Mouse (Mus musculus) testis, adult 2 months (tissue): Measurements from ENCODE around the gene Fyn. TPM values are rescaled to one million over a fixed set of nuclear protein-coding genes. Genes with fewer than 3 reads are reported as not detected.

Source experiments
- H3K27ac ChIP-seq: fragments of 200-500 bp; 2 replicates; pipeline ENCODE4 v1.5.1; 2012; ENCODE audit warnings: low read depth, low read length; ENCODE audit not compliant: control insufficient read depth, insufficient read depth
- H3K27me3 ChIP-seq: fragments of 200-500 bp; 2 replicates; pipeline ENCODE4 v1.6.1; 2012; ENCODE audit warnings: mild to moderate bottlenecking, low read length, moderate library complexity; ENCODE audit not compliant: control insufficient read depth, insufficient read depth
- H3K36me3 ChIP-seq: fragments of 200-500 bp; 2 replicates; pipeline ENCODE4 v1.6.1; 2012; ENCODE audit warnings: mild to moderate bottlenecking, low read length; ENCODE audit not compliant: control insufficient read depth, insufficient read depth
- H3K4me1 ChIP-seq: fragments of 200-500 bp; 2 replicates; pipeline ENCODE4 v1.6.1; 2012; ENCODE audit warnings: low read length; ENCODE audit not compliant: control insufficient read depth, insufficient read depth
- H3K4me3 ChIP-seq: fragments of 200-500 bp; 2 replicates; pipeline ENCODE4 v1.5.1; 2012; ENCODE audit warnings: low read depth, mild to moderate bottlenecking, low read length, moderate library complexity, mixed read lengths; ENCODE audit not compliant: control insufficient read depth
- CTCF ChIP-seq: fragments of 200-500 bp; IDR thresholded peaks from 2 replicates; pipeline ENCODE4 v1.5.1; 2012; ENCODE audit warnings: low read depth, mild to moderate bottlenecking, inconsistent platforms, low read length, moderate library complexity; ENCODE audit not compliant: control insufficient read depth, insufficient read depth, insufficient replicate concordance
- POLR2A ChIP-seq: fragments of 200-500 bp; IDR thresholded peaks from 2 replicates; pipeline ENCODE4 v1.6.1; 2012; ENCODE audit warnings: low read depth, mild to moderate bottlenecking, inconsistent platforms, low read length, moderate library complexity; ENCODE audit not compliant: control insufficient read depth
- polyA plus RNA-seq: library from polyadenylated mRNA; depleted of rRNA; stranded (reverse); fragments of >200 nt; gene quantifications from 2 replicates; pipeline ENCODE4 v1.2.3, GENCODE M21; 2012

Gene Fyn
- polyA plus RNA-seq, 1 experiment, result 18.8 TPM

DNA sequence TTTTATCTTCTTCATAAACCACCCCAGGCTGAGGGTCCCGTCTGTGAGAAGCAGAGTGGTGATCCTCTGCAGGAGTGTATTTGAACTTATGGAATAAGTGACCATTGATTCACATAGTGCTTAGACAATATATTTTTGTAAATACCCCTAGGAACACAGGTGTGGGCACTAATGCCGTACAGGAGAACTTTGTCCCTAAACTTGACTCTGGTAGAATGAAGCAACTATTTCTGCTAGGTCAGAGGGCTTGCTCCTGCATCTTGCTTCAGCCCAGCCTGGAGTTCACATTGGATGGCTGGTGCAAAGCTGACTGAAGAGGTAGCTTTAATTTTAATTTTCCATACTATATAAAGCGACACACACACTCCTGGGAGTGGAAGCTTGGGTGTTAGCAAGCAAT lies 119.9 kb downstream of the Fyn start:
- no peak overlapping the region for H3K27ac ChIP-seq
- no peaks in the 10 kb centered on the region for H3K27me3 ChIP-seq

GRCm38 (mm10) chr10:39488956-39489355 lies 120.3 kb downstream of the Fyn start:
- TF ChIP-seq POLR2A, result no peak
- no peak for TF ChIP-seq CTCF
- H3K4me1 ChIP-seq, result no peaks in the 10 kb centered on the region
- no peak overlapping the region for H3K27ac ChIP-seq
- H3K27me3 ChIP-seq, result no peaks in the 10 kb centered on the region
- no peaks in the 10 kb centered on the region for H3K36me3 ChIP-seq
- no peak overlapping the region for H3K4me3 ChIP-seq

More for the DNA sequence above, 119.9 kb downstream of the Fyn start:
- Histone ChIP-seq H3K4me1 (no peaks in the 10 kb centered on the region), H3K36me3 (no peaks in the 10 kb centered on the region), H3K4me3 (no peak overlapping the region)
- TF ChIP-seq POLR2A, result no peak
- TF ChIP-seq CTCF, result no peak

- H3K27me3 ChIP-seq, result no peaks in the 10 kb centered on the region
- H3K4me1 ChIP-seq, result no peaks in the 10 kb centered on the region; the same call in 1 of the 2 replicates
- H3K36me3 ChIP-seq, result no peaks in the 10 kb centered on the region
- no peak overlapping the region for H3K4me3 ChIP-seq
- TF ChIP-seq POLR2A (no peak), CTCF (no peak)
- H3K27ac ChIP-seq, result no peak overlapping the region
Observed at GRCm38 (mm10) chr10:39490349-39491121, 121.9 kb downstream of the Fyn start.

DNA sequence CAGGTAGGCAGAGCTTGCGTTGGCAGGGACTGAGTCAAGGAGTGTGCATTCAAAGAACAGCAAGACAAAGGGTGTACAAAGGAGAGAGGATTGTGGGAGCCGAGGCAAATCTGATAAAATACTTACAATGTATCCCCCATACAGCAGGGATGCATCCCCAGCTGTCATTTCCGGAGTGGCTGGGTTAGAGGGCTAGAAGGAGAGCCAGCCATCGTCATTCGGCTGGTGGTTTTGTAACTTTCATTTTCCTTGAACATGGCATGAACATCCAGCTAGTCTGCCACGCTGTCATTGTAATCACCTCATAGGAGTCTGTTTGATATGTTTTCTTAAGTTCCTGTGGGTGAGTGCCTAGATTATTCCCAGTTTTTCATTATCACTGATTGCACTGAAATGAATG lies 123.5 kb downstream of the Fyn start:
- H3K36me3 ChIP-seq, result no peaks in the 10 kb centered on the region

GRCm38 (mm10) chr10:39493007-39493406 lies 124.4 kb downstream of the Fyn start:
- no peak for TF ChIP-seq POLR2A
- H3K4me1 ChIP-seq, result no peaks in the 10 kb centered on the region; the same call in 1 of the 2 replicates
- no peaks in the 10 kb centered on the region for H3K36me3 ChIP-seq
- no peak overlapping the region for H3K27ac ChIP-seq
- no peak overlapping the region for H3K4me3 ChIP-seq
- H3K27me3 ChIP-seq, result no peaks in the 10 kb centered on the region

More for the DNA sequence above, 123.5 kb downstream of the Fyn start:
- Histone ChIP-seq H3K4me1 (no peaks in the 10 kb centered on the region; the same call in 1 of the 2 replicates), H3K27me3 (no peaks in the 10 kb centered on the region), H3K27ac (no peak overlapping the region), H3K4me3 (no peak overlapping the region)
- no peak for TF ChIP-seq CTCF
- TF ChIP-seq POLR2A, result no peak

DNA sequence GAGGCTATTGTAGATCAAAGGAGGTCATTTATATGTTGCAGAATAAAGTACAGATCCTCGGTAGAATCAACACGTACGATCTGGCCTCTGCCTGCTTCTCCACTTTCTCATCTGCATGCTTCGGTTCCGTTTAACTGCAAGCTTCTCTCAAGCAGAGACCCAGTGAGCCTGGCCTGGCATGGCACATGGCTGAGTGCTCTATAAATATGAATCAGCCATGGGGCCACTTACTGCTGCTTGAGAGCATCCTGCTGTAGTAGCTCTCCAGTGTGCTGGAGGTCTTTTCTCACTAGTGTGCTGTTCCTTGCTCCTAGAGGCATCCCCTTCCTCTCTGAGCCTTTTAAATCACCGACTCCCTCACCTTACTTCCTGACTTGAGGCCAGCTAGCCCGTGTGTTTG lies 130.0 kb downstream of the Fyn start:
- Histone ChIP-seq H3K27ac (no peak overlapping the region), H3K4me3 (no peak overlapping the region), H3K36me3 (no peaks in the 10 kb centered on the region), H3K27me3 (no peaks in the 10 kb centered on the region), H3K4me1 (no peaks in the 10 kb centered on the region; the same call in 1 of the 2 replicates)
- TF ChIP-seq POLR2A (no peak), CTCF (no peak)

GRCm38 (mm10) chr10:39501571-39501970 lies 132.9 kb downstream of the Fyn start:
- H3K4me3 ChIP-seq, result no peak overlapping the region
- no peaks in the 10 kb centered on the region for H3K27me3 ChIP-seq
- H3K4me1 ChIP-seq, result no peaks in the 10 kb centered on the region
- no peaks in the 10 kb centered on the region for H3K36me3 ChIP-seq
- no peak for TF ChIP-seq POLR2A
- no peak for TF ChIP-seq CTCF
- no peak overlapping the region for H3K27ac ChIP-seq
